Mouse (Mus musculus): ENCODE measurements around the gene Lce3f. TPM values are rescaled to one million over a fixed set of nuclear protein-coding genes. Genes with fewer than 3 reads are reported as not detected.

The Lce3f gene
- polyA plus RNA-seq, 1 experiment = not detected

- no peak overlapping the region for H3ac ChIP-seq (ENCODE audit: control insufficient read depth, insufficient read length, low read depth)
- TF ChIP-seq MYOD1 (IDR thresholded peaks at IDR 0.05; ENCODE audit: control insufficient read depth, insufficient read length, low read depth) (no peak), CEBPB (IDR thresholded peaks at IDR 0.05; ENCODE audit: low read depth) (no peak), USF1 (IDR thresholded peaks at IDR 0.05; ENCODE audit: low read depth) (no peak), MAX (IDR thresholded peaks at IDR 0.05) (no peak), MYOG (IDR thresholded peaks at IDR 0.05; ENCODE audit: control insufficient read depth, extremely low read depth, insufficient read length) (no peak), CTCF (IDR thresholded peaks at IDR 0.05; ENCODE audit: control insufficient read depth, insufficient read depth, insufficient read length) (no peak), FOSL1 (IDR thresholded peaks at IDR 0.05; ENCODE audit: insufficient read depth, low read length, poor library complexity, severe bottlenecking) (no peak)
- H3K79me3 ChIP-seq (ENCODE audit: low read depth) = no peaks in the 10 kb centered on the region
- H3K27me3 ChIP-seq (ENCODE audit: control insufficient read depth, insufficient read depth, insufficient read length) = no peaks in the 10 kb centered on the region
- no peaks in the 10 kb centered on the region for H3K79me2 ChIP-seq (ENCODE audit: control insufficient read depth, insufficient read depth)
- H3K36me3 ChIP-seq (ENCODE audit: control insufficient read depth, insufficient read depth) = no peaks in the 10 kb centered on the region
- no peak overlapping the region for H3K4me3 ChIP-seq (ENCODE audit: insufficient read depth, poor library complexity, severe bottlenecking)
Measured at GRCm38 (mm10) chr3:93021171-93021570, 29.1 kb downstream of the Lce3f start.

DNA sequence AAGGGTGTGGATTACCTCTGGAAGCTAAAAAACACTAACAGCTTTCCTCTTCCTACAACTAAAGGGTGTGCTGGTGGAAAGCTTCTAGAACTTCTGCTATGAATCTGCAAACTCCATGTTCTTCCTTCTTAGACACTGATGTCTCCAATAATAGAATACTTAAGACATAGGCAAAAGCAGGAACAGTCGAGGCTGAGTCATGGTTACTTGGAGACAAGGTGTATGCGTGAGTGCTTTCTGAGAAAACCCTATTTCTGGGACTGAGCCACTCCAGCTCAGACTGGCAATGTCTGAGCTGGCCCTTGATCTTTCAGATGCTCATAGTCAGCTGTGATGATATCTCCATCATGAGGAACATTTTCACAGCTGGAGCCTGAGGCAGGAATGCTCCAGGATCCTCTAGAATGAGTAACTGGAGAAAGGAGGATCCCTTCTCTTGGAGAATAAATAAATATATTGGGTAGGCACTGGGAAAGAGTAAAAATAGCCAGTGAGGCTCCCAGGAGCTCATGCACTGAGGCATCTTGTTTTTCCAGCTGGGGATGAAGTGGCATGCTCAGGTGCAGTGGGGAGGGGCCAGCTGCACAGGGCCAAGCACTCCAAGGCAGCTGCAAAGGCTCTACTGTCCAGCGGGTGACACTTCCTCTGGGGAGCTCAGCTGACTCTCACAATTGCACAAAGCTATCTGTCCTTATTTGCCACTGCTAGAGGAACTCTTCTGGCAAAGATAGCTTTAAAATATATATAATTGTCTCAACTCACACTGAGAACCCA is 31.6 kb downstream of the Lce3f start:
- Histone ChIP-seq H3ac (ENCODE audit: control insufficient read depth, insufficient read length, low read depth) (no peak overlapping the region), H3K27me3 (ENCODE audit: control insufficient read depth, insufficient read depth, insufficient read length) (no peaks in the 10 kb centered on the region), H3K36me3 (ENCODE audit: control insufficient read depth, insufficient read depth) (no peaks in the 10 kb centered on the region), H3K4me3 (ENCODE audit: insufficient read depth, poor library complexity, severe bottlenecking) (no peak overlapping the region), H3K79me2 (ENCODE audit: control insufficient read depth, insufficient read depth) (no peaks in the 10 kb centered on the region), H3K79me3 (ENCODE audit: low read depth) (no peaks in the 10 kb centered on the region)
- no peak for TF ChIP-seq MYOG (IDR thresholded peaks at IDR 0.05; ENCODE audit: control insufficient read depth, extremely low read depth, insufficient read length)
- TF ChIP-seq MYOD1 (IDR thresholded peaks at IDR 0.05; ENCODE audit: control insufficient read depth, insufficient read length, low read depth) = no peak
- no peak for TF ChIP-seq CTCF (IDR thresholded peaks at IDR 0.05; ENCODE audit: control insufficient read depth, insufficient read depth, insufficient read length)
- TF ChIP-seq FOSL1 (IDR thresholded peaks at IDR 0.05; ENCODE audit: insufficient read depth, low read length, poor library complexity, severe bottlenecking) = no peak
- TF ChIP-seq USF1 (IDR thresholded peaks at IDR 0.05; ENCODE audit: low read depth) = no peak
- TF ChIP-seq CEBPB (IDR thresholded peaks at IDR 0.05; ENCODE audit: low read depth) = no peak
- no peak for TF ChIP-seq MAX (IDR thresholded peaks at IDR 0.05)

DNA sequence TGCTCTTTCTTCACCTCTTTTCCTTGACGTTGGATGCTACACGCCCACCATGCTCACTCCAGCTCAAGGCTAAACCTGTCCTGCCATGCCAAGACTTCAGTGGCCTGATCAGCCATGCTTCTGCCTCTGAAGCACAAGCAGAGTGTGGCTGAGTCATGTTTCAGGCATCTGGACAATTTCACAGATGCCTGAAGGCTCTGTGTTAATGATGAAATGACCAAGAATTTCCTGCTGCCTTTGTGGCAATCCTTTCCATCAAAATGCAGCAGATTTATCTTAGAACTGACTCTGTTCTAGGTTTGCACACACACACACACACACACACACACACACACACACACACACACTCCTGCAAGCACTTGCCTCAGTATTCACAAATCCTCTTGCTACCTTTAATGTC is 33.5 kb downstream of the Lce3f start:
- Histone ChIP-seq H3K79me3 (ENCODE audit: low read depth) (no peaks in the 10 kb centered on the region), H3K4me3 (ENCODE audit: insufficient read depth, poor library complexity, severe bottlenecking) (no peak overlapping the region), H3K79me2 (ENCODE audit: control insufficient read depth, insufficient read depth) (no peaks in the 10 kb centered on the region), H3K36me3 (ENCODE audit: control insufficient read depth, insufficient read depth) (no peaks in the 10 kb centered on the region), H3K27me3 (ENCODE audit: control insufficient read depth, insufficient read depth, insufficient read length) (no peaks in the 10 kb centered on the region), H3ac (ENCODE audit: control insufficient read depth, insufficient read length, low read depth) (no peak overlapping the region)
- TF ChIP-seq MYOD1 (IDR thresholded peaks at IDR 0.05; ENCODE audit: control insufficient read depth, insufficient read length, low read depth) = no peak
- TF ChIP-seq CEBPB (IDR thresholded peaks at IDR 0.05; ENCODE audit: low read depth) = peak; percentile 26
- TF ChIP-seq MAX (IDR thresholded peaks at IDR 0.05) = peak; percentile 69

DNA sequence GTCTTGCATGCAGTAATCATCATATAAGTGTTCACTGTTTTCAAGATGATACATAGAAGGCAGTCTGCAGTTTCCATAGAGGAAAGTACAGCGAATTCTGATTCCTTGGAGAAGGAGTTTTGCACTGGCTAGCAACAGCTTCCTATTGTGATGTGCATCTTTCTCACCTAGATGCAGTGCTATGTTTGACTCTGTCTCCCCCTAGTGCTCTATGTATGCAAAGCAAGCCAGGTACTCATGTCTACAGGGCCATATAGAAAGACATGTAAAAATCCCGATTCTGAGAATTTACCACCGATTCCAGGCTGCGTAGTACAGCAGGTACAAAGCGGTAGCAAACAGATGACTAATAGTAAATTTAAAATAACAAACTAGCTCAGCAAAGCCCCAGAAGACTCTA is 39.4 kb downstream of the Lce3f start:
- Histone ChIP-seq H3K36me3 (ENCODE audit: control insufficient read depth, insufficient read depth) (no peaks in the 10 kb centered on the region), H3K79me3 (ENCODE audit: low read depth) (no peaks in the 10 kb centered on the region), H3K27me3 (ENCODE audit: control insufficient read depth, insufficient read depth, insufficient read length) (no peaks in the 10 kb centered on the region), H3K4me3 (ENCODE audit: insufficient read depth, poor library complexity, severe bottlenecking) (no peak overlapping the region), H3ac (ENCODE audit: control insufficient read depth, insufficient read length, low read depth) (no peak overlapping the region), H3K79me2 (ENCODE audit: control insufficient read depth, insufficient read depth) (no peaks in the 10 kb centered on the region)
- TF ChIP-seq CTCF (IDR thresholded peaks at IDR 0.05; ENCODE audit: control insufficient read depth, insufficient read depth, insufficient read length) (peak; percentile 23), MYOG (IDR thresholded peaks at IDR 0.05; ENCODE audit: control insufficient read depth, extremely low read depth, insufficient read length) (no peak), MYOD1 (IDR thresholded peaks at IDR 0.05; ENCODE audit: control insufficient read depth, insufficient read length, low read depth) (no peak)

Other genes starting within 250 kb of the Lce3f start
- 14.2 TPM for gene Lce1g, start 239.9 kb upstream of the Lce3f start, polyA plus RNA-seq (2012; fragmentation: generic; extraction: Trizol)
- 0.35 TPM for gene Lce1h, start 227.2 kb upstream of the Lce3f start, polyA plus RNA-seq (2012; fragmentation: generic; extraction: Trizol)
- not detected for gene Lce1i, start 213.3 kb upstream of the Lce3f start, polyA plus RNA-seq (2012; fragmentation: generic; extraction: Trizol)
- gene Lce1j, start 201.7 kb upstream of the Lce3f start, polyA plus RNA-seq (2012; fragmentation: generic; extraction: Trizol) = not detected
- not detected for gene Lce1k, start 184.3 kb upstream of the Lce3f start, polyA plus RNA-seq (2012; fragmentation: generic; extraction: Trizol)
- gene Kprp, start 165.0 kb upstream of the Lce3f start, polyA plus RNA-seq (2012; fragmentation: generic; extraction: Trizol) = not detected
- not detected for gene Lce1l, start 140.9 kb upstream of the Lce3f start, polyA plus RNA-seq (2012; fragmentation: generic; extraction: Trizol)
- gene 2310050C09Rik, start 122.0 kb upstream of the Lce3f start, polyA plus RNA-seq (2012; fragmentation: generic; extraction: Trizol) = not detected
- gene Lce3a, start 66.0 kb upstream of the Lce3f start, polyA plus RNA-seq (2012; fragmentation: generic; extraction: Trizol) = not detected
- gene Lce3b, start 59.2 kb upstream of the Lce3f start, polyA plus RNA-seq (2012; fragmentation: generic; extraction: Trizol) = not detected
- gene Lce3c, start 47.7 kb upstream of the Lce3f start, polyA plus RNA-seq (2012; fragmentation: generic; extraction: Trizol) = not detected
- not detected for gene Lce3d, start 34.8 kb upstream of the Lce3f start, polyA plus RNA-seq (2012; fragmentation: generic; extraction: Trizol)
- gene Lce3e, start 25.2 kb upstream of the Lce3f start, polyA plus RNA-seq (2012; fragmentation: generic; extraction: Trizol) = not detected
- not detected for gene Crct1, start 23.5 kb downstream of the Lce3f start, polyA plus RNA-seq (2012; fragmentation: generic; extraction: Trizol)
- not detected for gene Lce1m, start 26.8 kb downstream of the Lce3f start, polyA plus RNA-seq (2012; fragmentation: generic; extraction: Trizol)
- gene Gm4858, start 76.6 kb downstream of the Lce3f start, polyA plus RNA-seq (2012; fragmentation: generic; extraction: Trizol) = 0.09 TPM
- gene Crnn, start 152.6 kb downstream of the Lce3f start, polyA plus RNA-seq (2012; fragmentation: generic; extraction: Trizol) = not detected
- not detected for gene Flg2, start 205.1 kb downstream of the Lce3f start, polyA plus RNA-seq (2012; fragmentation: generic; extraction: Trizol)

Data from C2C12 (cell line).